Mouse (Mus musculus) inflammation-experienced regulatory T-cells, adult 16 weeks (primary cell): ENCODE data around the gene Dmrtb1. TPM values are rescaled to one million over a fixed set of nuclear protein-coding genes. Genes with fewer than 3 reads are reported as not detected.

Experiments
- polyA plus RNA-seq: library from polyadenylated mRNA; unstranded; fragments of 100-300 nt; shearing (Covaris generic); gene quantifications from one replicate; pipeline ENCODE4 v1.2.1, GENCODE M21; 2017

Gene Dmrtb1
- not detected for polyA plus RNA-seq

DNA sequence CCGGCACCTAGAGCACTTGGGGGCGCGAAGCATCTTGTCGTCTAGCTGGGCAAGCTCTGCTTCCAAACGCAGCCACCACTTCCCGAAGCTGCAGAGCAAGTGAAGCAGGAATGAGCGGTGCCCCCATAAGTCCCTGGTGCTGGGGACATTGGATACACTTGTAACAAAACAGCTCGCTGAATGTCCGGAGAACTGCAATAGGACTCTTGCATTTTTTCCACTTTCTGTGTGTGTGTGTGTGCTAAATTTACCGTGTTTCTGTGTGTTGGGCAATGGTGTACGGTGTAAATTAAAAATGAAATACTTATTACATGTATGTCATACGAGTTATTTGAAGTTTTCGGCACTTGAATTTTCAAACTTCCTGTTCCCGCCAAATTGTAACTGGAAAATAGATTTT, at the start of gene Dmrtb1:
Gene Dmrtb1 (minus strand): TSS at position 101 of the 400 bp plus-strand sequence.

Other genes starting within 250 kb of the Dmrtb1 start
- 0.44 TPM for gene Glis1, start 249.6 kb downstream of the Dmrtb1 start, polyA plus RNA-seq
- 0.56 TPM for gene Lrp8, start 118.0 kb upstream of the Dmrtb1 start, polyA plus RNA-seq
- 145 TPM for gene Magoh, start 195.5 kb upstream of the Dmrtb1 start, polyA plus RNA-seq
- gene 0610037L13Rik, start 205.6 kb upstream of the Dmrtb1 start, polyA plus RNA-seq, result 72.0 TPM
- gene Cpt2, start 239.4 kb upstream of the Dmrtb1 start, polyA plus RNA-seq, result 32.0 TPM